Mouse (Mus musculus) thymus, postnatal 36 days (tissue): ENCODE data around the gene Pnpt1.

Experiments used
- DNase-seq, 2 experiments: peaks; one replicate each; pipeline ENCODE4 v3.0.0; 2022; ENCODE audit warnings: mixed read lengths in 2 of 2

Gene Pnpt1

DNA sequence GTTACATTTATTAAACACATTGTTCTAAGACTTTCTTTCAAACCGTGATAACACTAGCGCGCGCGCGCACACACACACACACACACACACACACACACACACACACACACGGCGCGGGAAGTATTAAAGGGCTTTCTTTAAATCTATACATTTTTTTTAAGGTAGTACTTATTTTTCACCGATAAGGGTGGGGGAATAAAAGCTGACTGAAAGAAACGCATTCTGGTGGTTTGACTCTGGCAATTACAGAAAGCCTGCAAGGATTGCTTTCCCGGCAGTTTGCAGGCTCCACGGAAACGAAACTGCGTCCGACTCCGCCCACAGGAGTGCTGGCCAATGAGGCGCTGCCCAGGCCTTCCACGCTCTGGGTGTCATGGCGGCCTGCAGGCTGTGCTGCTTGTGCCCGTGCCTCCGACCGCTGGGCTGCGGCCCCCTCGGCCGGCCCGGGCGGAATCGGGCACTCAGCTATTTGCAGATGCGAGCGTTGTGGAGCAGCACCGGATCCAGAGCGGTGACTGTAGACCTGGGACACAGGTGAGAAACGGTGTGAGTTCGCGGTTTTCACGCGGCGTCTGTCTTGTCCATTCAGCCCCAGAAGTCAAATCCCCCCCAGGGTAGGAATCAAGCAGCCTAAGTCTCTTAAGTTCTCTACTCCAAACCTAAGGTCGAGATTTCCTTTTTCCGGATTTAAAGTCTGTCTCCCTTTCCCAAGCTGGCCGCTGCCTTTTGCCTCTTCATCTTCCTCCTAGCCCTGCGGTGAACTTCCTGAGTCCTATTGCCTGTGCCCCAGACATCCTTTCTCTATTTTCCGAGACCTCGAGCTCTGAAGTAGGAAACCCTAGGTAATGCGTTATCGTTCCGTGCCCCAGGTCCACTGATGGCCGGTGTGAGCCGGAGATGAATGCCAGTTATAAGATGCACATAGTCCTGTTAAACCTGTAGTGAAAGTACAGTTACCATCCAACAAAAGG lies at the start of gene Pnpt1:
Gene Pnpt1, plus strand, starts transcription at position 360 of the 971 bp plus-strand sequence.
- DNase-seq = peak; percentile 84 to 87

DNA sequence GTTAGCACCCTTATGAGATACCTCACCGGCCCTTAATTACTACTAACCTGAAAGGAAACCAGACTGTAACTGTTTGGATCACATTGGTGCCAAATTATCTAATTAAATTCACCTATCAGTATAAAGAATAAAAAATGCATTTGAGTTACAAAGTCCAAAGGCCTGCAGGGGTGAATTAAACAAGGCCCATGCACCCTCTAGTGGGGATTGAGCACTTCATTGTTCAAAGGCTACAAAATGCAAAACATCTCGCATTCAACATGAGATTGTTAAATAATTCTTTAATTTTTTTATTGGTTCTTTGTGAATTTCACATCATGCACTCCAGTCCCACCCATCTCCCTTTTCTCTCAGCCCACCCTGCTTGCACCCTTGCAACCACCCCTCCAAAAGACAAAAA lies 38.1 kb upstream of the Pnpt1 start:
- DNase-seq = no peak

DNA sequence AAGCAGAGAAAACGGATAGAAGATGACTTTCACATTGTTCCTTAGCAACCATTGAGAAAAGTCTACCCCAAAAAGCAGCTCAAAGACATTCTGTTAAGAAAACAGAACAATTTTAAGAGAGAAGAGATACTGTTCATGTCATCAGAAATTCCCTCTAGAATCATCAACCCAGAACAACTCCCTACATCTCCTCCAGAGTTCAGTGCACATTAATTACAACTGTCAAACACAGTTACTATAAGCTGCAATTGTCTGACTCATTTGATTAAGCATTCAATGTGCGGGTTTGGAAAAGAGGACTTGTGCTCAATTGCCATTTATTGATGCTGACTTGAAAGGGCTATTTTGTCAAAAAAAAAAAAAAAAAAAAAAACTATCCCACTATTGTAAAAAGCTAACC lies 31.6 kb upstream of the Pnpt1 start:
- DNase-seq = no peak

DNA sequence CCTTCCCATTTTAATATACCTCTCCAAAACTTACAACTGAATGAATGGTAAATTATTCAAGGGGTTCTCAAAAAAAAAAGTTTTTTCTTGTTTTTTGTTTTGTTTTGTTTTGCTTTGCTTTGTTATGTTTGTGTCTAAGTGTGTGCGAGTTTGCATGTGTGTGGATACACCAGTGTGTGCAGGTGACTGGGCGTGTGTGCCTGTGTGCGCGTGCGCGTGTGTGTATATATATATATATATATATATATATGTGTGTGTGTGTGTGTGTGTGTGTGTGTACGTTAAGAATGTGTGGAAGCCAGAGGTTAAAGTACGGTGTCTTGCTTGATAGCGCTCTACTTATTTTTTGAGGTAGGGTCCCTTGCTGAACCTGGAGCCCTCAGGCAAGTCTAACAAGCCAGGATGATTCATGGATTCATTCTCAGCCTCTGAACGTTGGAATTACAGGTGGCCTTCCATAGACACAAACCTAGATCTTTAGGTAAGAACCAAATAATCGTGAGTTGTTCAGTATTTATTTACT lies 621 bp upstream of the Pnpt1 start:
- DNase-seq = peak; percentile 3 to 12

DNA sequence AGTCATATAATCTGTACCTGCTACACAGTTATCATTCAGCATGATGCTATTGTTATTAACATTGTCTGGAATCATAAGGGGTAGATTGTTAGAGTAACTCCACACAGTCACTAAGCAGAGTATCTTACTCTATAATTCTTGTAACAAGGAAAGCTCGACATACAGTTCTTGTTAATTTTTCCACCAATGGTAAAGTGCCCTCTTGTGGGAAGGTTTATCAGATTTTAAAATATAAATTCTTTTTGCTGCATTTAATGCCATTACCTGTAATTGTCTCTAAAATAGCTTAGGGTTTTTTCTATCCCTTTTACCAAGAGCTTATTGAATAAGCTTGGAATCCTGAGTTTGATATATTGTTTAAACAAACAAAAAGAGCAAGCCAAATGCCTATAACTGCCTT lies 10.1 kb downstream of the Pnpt1 start:
- DNase-seq = no peak

DNA sequence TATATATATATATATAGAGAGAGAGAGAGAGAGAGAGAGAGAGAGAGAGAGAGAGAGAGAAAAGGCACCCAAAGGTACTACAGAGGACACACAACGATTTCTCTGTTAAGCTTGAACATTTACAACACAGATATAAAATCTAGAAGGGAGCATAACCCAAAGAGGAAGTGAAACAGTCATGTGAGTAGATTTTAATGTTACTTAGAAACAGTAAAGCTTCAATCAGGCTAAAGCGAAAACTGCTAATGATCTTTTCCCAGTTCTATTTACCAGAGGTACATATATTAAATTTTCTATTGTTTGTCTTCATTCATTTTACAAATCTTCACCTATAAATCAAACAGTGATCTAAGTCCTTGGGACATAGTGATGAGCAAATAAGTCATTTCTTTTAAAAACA lies 18.4 kb downstream of the Pnpt1 start:
- no peak for DNase-seq

DNA sequence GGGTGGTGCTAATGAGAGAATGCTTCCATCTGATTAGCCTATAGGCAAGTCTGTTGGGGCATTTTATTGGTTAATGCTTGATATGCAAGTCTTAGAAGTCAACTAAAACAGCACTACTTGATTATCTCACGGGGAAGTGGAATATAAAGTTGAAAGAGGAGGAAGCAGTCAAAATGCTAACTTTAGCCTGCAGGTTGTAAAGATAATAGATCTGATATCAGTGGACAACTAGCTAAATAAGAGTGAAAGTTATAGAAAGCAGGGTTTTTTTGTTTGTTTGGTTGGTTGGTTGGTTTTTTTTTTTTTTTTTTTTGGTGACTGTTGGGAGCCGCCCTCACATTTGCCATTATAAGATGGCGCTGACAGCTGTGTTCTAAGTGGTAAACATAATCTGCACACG lies 33.0 kb downstream of the Pnpt1 start:
- no peak for DNase-seq

DNA sequence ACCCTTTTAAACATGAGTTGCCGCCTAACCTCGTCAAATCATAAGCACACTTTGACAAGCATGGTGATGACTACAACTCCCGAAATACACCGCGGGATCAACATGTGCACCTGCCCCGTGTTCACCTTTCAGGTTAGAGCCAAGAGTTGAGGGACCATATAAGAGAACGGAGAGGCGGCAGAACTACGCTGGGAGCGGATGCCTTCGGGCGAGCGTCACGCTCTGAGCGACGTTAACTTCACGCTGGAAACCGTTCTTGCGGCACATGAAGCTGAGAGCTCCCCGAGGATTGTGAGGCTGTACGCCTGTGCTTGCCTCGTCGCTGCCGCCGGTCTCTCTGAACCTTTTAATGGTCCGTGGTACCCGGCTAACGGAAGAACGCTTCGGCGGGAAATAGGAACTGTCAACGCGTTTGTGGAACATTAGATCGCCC lies 41.4 kb downstream of the Pnpt1 start:
- DNase-seq = peak; percentile 44 to 57

DNA sequence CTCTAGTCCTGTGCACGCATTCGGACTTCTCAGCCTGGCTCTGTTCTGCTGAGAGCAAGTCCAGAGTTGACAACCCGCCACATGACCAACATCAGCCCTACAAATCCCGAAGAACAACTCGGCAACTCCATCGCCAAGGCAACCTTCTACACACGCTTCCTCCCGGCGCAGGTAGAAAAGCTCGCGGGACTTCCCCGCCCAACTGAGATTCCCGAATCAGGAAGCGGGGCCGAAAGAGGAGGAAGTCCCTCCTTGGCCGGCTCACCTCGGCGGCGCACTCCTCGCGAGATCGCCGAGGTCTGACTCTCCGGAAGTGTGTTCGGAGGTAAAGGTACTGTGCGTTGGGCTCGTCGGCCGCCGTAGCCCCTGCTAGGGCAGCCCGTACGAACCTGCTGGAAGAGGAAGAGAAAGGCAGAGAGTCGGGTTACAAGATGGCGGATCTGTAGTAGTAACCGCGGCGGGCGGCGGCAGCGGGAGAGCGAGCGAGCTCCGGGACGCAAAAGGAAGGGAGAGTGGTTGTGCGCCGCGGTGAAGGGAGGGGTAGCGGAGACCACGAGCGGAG lies 42.1 kb downstream of the Pnpt1 start, which contains the start of gene Ppp4r3b:
Gene Ppp4r3b, plus strand, starts transcription at position 328 of the 562 bp plus-strand sequence.
- peak; percentile 94 to 99 for DNase-seq

DNA sequence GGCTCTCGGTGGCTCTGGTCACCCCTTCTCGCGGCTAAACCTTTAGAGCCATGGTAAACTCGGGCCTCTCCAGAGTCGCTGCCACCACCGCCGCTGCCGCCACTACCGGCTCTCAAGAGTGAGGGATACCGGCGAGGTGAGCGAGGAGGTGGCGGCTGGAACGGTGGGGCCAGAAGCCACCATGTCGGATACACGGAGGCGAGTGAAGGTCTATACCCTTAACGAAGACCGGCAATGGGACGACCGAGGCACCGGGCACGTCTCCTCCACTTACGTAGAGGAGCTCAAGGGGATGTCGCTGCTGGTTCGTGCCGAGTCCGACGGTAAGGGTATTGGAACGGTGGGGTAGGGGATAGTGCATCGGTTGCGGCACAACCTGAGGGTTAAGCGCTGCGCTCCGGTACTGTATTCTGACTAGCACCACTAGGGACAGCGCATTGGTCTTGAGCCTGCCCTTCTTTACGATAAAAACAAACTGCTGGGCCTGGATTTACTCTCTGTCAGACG lies 42.6 kb downstream of the Pnpt1 start:
- peak in 1 of 2 experiments; percentile 66 for DNase-seq

DNA sequence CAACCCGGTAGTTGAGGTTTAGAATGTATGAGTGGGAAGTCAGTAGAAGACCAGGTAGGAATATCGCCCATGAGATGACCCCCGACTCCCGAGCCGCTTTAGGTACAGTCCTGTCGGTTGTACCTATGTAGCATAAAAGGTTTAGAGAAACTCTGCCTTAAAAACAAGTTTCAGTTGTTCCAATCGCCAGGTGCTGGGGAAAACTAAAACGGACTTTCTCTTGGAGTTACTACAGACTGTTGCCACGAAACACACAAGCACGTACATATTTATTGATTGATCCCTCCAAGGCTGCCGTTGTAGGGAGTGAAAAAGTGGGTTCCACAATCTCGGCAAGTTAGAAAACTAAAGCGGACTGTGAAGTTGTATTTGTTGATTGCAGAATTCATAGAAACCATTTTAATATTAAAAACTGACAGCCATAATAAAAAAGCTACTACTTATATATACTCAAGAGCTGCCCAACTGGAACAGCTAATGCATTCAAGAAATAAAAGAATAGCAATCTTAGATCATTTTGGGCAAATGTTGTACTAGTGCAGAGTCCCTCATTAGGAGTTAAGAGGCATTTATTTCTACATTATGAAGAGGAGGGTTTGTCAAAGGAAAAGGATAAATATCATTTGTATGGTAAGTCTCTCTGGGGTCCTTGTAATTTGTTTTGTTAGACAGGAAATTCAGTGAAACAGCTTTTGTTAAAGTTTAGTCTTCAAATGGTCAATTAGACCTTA lies 43.3 kb downstream of the Pnpt1 start:
- DNase-seq = no peak

DNA sequence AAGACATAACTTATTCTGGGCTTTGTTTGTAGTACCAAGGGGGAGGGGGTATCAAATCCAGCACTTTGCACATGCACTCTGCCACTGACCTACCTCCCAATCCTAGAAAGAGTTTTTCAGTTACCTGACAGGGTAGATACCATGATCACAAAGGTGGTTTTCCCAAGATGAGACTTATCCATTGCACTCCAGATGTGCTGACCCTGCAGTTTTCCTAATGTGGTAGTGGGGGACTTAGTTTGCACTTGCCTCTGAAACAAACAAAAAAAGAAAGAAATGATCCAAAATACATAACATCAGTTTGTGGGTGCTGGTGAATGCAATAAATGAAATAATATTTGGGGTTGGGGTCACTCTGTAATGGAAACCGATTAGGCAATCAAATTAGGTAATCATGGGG lies 48.8 kb downstream of the Pnpt1 start:
- no peak for DNase-seq

DNA sequence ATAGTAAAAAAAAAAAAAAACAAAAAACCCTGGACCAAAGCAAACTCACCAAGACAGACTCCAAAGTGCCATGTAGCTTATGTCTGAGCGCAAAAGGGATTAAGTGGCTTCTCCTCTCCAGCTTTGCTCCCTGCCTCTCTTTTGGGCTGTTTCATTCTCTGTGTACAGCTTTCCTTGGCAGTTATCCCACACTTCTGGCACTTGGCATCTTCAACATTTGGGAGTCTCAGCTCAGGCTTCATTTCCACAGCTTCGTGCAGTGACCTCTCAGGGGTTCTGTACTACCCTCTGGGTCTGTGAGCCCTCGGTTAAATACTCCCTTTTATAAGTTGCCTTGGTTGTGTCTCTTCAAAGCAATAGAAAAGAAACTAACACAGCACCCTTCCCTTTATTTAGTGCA lies 50.1 kb downstream of the Pnpt1 start:
- DNase-seq = no peak

DNA sequence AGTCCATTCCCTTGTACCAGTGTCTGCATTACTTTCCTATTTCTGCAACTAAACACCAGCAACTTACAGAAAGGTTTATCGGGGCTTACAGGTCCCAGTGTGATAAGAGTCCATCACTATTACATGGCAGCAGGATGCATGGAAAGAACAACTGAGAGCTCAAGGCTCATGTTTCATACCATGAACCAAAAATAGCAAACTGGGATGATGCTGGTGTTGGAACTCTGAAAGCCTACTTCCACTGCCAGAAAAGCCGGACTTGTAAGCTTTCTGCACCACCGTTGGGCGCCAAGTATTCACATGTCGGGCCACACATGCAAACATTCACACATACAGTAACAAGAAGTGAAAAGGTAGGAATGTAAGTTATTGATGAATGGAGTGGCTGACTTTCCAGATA lies 51.2 kb downstream of the Pnpt1 start:
- no peak for DNase-seq

DNA sequence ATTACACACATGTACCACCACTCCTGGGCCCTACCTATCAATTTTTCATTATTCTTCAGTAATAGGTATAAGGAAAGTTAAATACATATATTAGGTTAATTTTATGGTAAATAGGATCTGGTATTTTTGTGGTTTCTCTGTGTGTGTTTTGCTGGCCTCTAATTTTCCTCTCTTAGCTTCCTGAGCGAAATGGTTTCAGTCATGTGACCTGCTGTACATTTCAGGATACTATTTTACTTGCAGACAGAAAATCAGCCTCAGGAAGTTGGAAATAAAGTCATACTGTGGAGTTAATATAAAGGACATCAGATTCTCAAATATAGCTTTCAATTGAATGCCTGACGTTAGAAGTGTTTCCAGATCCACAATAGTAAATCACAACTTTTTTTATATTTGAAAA lies 58.4 kb downstream of the Pnpt1 start:
- no peak for DNase-seq

DNA sequence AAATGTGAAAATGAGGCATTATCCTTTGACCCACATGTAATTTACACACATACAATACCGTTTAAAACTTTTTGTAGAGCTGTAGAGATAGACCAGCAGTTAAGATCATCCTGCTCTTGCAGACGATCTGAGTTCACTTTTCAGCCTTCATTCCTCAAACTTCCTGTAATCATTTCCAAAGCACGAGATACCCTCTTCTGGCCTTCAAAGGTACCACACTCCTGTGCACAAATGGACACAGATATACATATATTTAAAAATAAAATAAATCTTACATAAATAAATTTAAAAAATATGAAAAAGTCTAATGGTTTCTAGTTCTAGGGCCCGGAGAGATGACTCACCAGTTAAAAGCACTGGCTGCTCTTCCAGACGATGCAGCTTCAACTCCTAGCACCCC lies 73.1 kb downstream of the Pnpt1 start:
- DNase-seq = no peak

DNA sequence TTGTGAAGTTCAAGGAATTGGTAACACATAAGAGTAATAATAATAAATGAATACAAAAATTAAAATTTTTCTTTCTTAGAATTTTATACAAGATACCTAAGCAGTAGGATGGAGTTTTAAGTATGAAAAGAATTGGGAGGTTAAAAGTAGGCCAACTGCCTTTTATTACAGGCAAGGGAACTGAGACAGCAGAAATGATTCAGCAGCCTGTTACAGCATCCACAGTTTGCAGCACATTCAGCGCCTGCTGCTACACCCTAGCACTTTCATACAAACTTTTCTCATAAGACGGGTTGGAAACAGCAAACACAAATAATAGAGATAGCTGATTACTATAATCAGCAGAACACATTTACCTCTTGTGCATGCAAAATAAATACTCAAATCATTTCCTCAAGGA lies 79.2 kb downstream of the Pnpt1 start:
- no peak for DNase-seq
